Mouse (Mus musculus) midbrain, embryonic 15.5 days (tissue): Measurements from ENCODE around the gene Osgin1. TPM values are rescaled to one million over a fixed set of nuclear protein-coding genes. Genes with fewer than 3 reads are reported as not detected.

ENCODE experiments used
- ATAC-seq: fragments of 200-750 bp; cut with Nextera tagmentation; replicated peaks from 2 replicates; pipeline ENCODE4 v1.8.0; 2017; ENCODE audit warnings: moderate TSS enrichment
- H3K27ac ChIP-seq: fragments of 300-500 bp; sonication (generic); 2 replicates; pipeline ENCODE4 v1.5.1; 2015; ENCODE audit warnings: mild to moderate bottlenecking, inconsistent platforms
- H3K27me3 ChIP-seq: fragments of 300-500 bp; sonication (generic); replicated peaks from 2 replicates; pipeline ENCODE4 v1.6.1; 2015; ENCODE audit warnings: inconsistent platforms
- H3K36me3 ChIP-seq: fragments of 300-500 bp; sonication (generic); replicated peaks from 2 replicates; pipeline ENCODE4 v1.6.1; 2015; ENCODE audit warnings: inconsistent platforms
- H3K4me1 ChIP-seq: fragments of 300-500 bp; sonication (generic); 2 replicates; pipeline ENCODE4 v1.6.1; 2015; ENCODE audit warnings: inconsistent platforms
- H3K4me2 ChIP-seq: fragments of 300-500 bp; sonication (generic); 2 replicates; pipeline ENCODE4 v1.6.1; 2015; ENCODE audit warnings: inconsistent platforms, mild to moderate bottlenecking, moderate library complexity
- H3K4me3 ChIP-seq: fragments of 300-500 bp; sonication (generic); 2 replicates; pipeline ENCODE4 v1.5.1; 2015; ENCODE audit warnings: mild to moderate bottlenecking, inconsistent platforms
- H3K9ac ChIP-seq: fragments of 300-500 bp; sonication (generic); 2 replicates; pipeline ENCODE4 v1.6.1; 2015; ENCODE audit warnings: mild to moderate bottlenecking, inconsistent platforms
- H3K9me3 ChIP-seq: fragments of 300-500 bp; sonication (generic); 2 replicates; pipeline ENCODE4 v1.6.1; 2016; ENCODE audit warnings: inconsistent platforms
- WGBS: fragments of 180-500 bp; shearing (Covaris S2); methylation state at CpG from one replicate; pipeline ENCODE4 v1.1.7; 2015; ENCODE audit warnings: mixed read lengths; 5-methylcytosine and 5-hydroxymethylcytosine counted together
- polyA plus RNA-seq: library from polyadenylated mRNA; unstranded; fragments of >200 nt; fragmentation: Nextera tagmentation; extraction: Ambion mirVana; gene quantifications from 2 replicates; pipeline ENCODE4 v1.2.1, GENCODE M21; 2015

The Osgin1 gene
- polyA plus RNA-seq, 1 experiment from 2014 or later, result 0.34 TPM

- no peak overlapping the region for H3K9ac ChIP-seq
- H3K4me1 ChIP-seq, result no peaks in the 10 kb centered on the region; the same call in 1 of the 2 replicates
- no peak for ATAC-seq
- no peak overlapping the region for H3K27ac ChIP-seq
- H3K27me3 ChIP-seq, result no peaks in the 10 kb centered on the region
- WGBS, result 74% methylated on average over 11 of the region's 11 CpGs
- no peaks in the 10 kb centered on the region for H3K36me3 ChIP-seq
- no peaks in the 10 kb centered on the region for H3K9me3 ChIP-seq
- no peak overlapping the region for H3K4me2 ChIP-seq
- H3K4me3 ChIP-seq, result no peak overlapping the region
These were observed 3.6 kb downstream of the Osgin1 start for GRCm38 (mm10) chr8:119437506-119437905.

- ATAC-seq, result no peak
These were observed 5.0 kb downstream of the Osgin1 start for GRCm38 (mm10) chr8:119438876-119439275.

GRCm38 (mm10) chr8:119439424-119439823, 5.5 kb downstream of the Osgin1 start:
- Histone ChIP-seq H3K27ac (no peak overlapping the region), H3K36me3 (no peaks in the 10 kb centered on the region), H3K4me2 (no peak overlapping the region), H3K4me3 (no peak overlapping the region), H3K9ac (no peak overlapping the region), H3K9me3 (no peaks in the 10 kb centered on the region), H3K27me3 (no peaks in the 10 kb centered on the region), H3K4me1 (no peaks in the 10 kb centered on the region; the same call in 1 of the 2 replicates)
- no peak for ATAC-seq
- WGBS, result 89% methylated on average over 2 of the region's 2 CpGs

More at GRCm38 (mm10) chr8:119438876-119439275, 5.0 kb downstream of the Osgin1 start:
- H3K9ac ChIP-seq, result no peak overlapping the region
- 81% methylated on average over 6 of the region's 6 CpGs for WGBS
- no peaks in the 10 kb centered on the region for H3K36me3 ChIP-seq
- no peak overlapping the region for H3K4me2 ChIP-seq
- no peaks in the 10 kb centered on the region; the same call in 1 of the 2 replicates for H3K4me1 ChIP-seq
- no peaks in the 10 kb centered on the region for H3K9me3 ChIP-seq
- H3K27me3 ChIP-seq, result no peaks in the 10 kb centered on the region
- no peak overlapping the region for H3K27ac ChIP-seq
- no peak overlapping the region for H3K4me3 ChIP-seq

- Histone ChIP-seq H3K4me3 (no peak overlapping the region), H3K9me3 (no peaks in the 10 kb centered on the region), H3K36me3 (no peaks in the 10 kb centered on the region), H3K27ac (no peak overlapping the region), H3K27me3 (no peaks in the 10 kb centered on the region), H3K9ac (no peak overlapping the region), H3K4me2 (no peak overlapping the region), H3K4me1 (no peaks in the 10 kb centered on the region; the same call in 1 of the 2 replicates)
- 53% methylated on average over 7 of the region's 7 CpGs for WGBS
- no peak for ATAC-seq
These were observed 5.9 kb downstream of the Osgin1 start for GRCm38 (mm10) chr8:119439893-119440249.

- H3K4me2 ChIP-seq, result no peak overlapping the region
- H3K27ac ChIP-seq, result no peak overlapping the region
- 14% methylated on average over 16 of the region's 16 CpGs for WGBS
- H3K27me3 ChIP-seq, result 0 out of 2 replicates have a peak, but pooled peaks cover under 1% of the 10 kb centered on the region
- H3K9ac ChIP-seq, result no peak overlapping the region
- no peak overlapping the region for H3K4me3 ChIP-seq
- no peaks in the 10 kb centered on the region for H3K9me3 ChIP-seq
- no peaks in the 10 kb centered on the region for H3K36me3 ChIP-seq
- no peaks in the 10 kb centered on the region; the same call in 1 of the 2 replicates for H3K4me1 ChIP-seq
- no peak for ATAC-seq
These were observed 6.5 kb downstream of the Osgin1 start for GRCm38 (mm10) chr8:119440250-119440951.

GRCm38 (mm10) chr8:119440952-119441270, 7.0 kb downstream of the Osgin1 start:
- 0 out of 2 replicates have a peak, but pooled peaks have one; percentile 11 for ATAC-seq
- no peak overlapping the region for H3K4me2 ChIP-seq

GRCm38 (mm10) chr8:119442013-119442412, 8.1 kb downstream of the Osgin1 start:
- H3K9ac ChIP-seq, result no peak overlapping the region
- ATAC-seq, result no peak
- no peaks in the 10 kb centered on the region for H3K36me3 ChIP-seq
- H3K4me2 ChIP-seq, result no peak overlapping the region
- peaks cover 4% of the 10 kb centered on the region for H3K4me1 ChIP-seq
- no peaks in the 10 kb centered on the region for H3K9me3 ChIP-seq
- H3K27ac ChIP-seq, result no peak overlapping the region
- H3K4me3 ChIP-seq, result no peak overlapping the region
- H3K27me3 ChIP-seq, result 0 out of 2 replicates have a peak, but pooled peaks cover 4% of the 10 kb centered on the region
- WGBS, result 72% methylated on average over 5 of the region's 5 CpGs

More at GRCm38 (mm10) chr8:119440952-119441270, 7.0 kb downstream of the Osgin1 start:
- Histone ChIP-seq H3K27ac (no peak overlapping the region), H3K9me3 (no peaks in the 10 kb centered on the region), H3K4me1 (no peaks in the 10 kb centered on the region; the same call in 1 of the 2 replicates), H3K36me3 (no peaks in the 10 kb centered on the region), H3K9ac (no peak overlapping the region), H3K4me3 (no peak overlapping the region), H3K27me3 (0 out of 2 replicates have a peak, but pooled peaks cover 4% of the 10 kb centered on the region)
- WGBS, result 52% methylated on average over 1 of the region's 1 CpGs

- H3K9ac ChIP-seq, result no peak overlapping the region
- 94% methylated on average over 8 of the region's 8 CpGs for WGBS
- no peak overlapping the region for H3K27ac ChIP-seq
- no peak overlapping the region for H3K4me3 ChIP-seq
- H3K4me1 ChIP-seq, result peaks cover 12% of the 10 kb centered on the region
- no peaks in the 10 kb centered on the region for H3K36me3 ChIP-seq
- ATAC-seq, result no peak
- no peaks in the 10 kb centered on the region for H3K9me3 ChIP-seq
- 0 out of 2 replicates have a peak, but pooled peaks cover 4% of the 10 kb centered on the region for H3K27me3 ChIP-seq
- H3K4me2 ChIP-seq, result no peak overlapping the region
These were observed 9.0 kb downstream of the Osgin1 start for GRCm38 (mm10) chr8:119442970-119443369.

GRCm38 (mm10) chr8:119446211-119446989, 12.5 kb downstream of the Osgin1 start, which contains the start of gene Necab2:
Gene Necab2 (plus strand): TSS chr8:119446719.
- peak within 1 kb of the TSS; percentile 66 for H3K4me3 ChIP-seq
- peak within 1 kb of the TSS; percentile 77 for H3K9ac ChIP-seq
- H3K27me3 ChIP-seq, result 0 out of 2 replicates have a peak, but pooled peaks cover 4% of the 10 kb centered on the region
- no peaks in the 10 kb centered on the region for H3K36me3 ChIP-seq
- peak within 1 kb of the TSS; percentile 72 for H3K4me2 ChIP-seq
- no peaks in the 10 kb centered on the region for H3K9me3 ChIP-seq
- 4% methylated on average over 32 of the region's 52 CpGs for WGBS
- peaks cover 14% of the 10 kb centered on the region for H3K4me1 ChIP-seq
- H3K27ac ChIP-seq, result no peak within 1 kb of the TSS
- ATAC-seq, result peak; percentile 61

- no peaks in the 10 kb centered on the region for H3K9me3 ChIP-seq
- no peak overlapping the region for H3K27ac ChIP-seq
- WGBS, result 1% methylated on average over 42 of the region's 80 CpGs
- H3K4me2 ChIP-seq, result peak overlapping the region; percentile 72
- peak; percentile 74 for ATAC-seq
- peak overlapping the region; percentile 66 for H3K4me3 ChIP-seq
- H3K4me1 ChIP-seq, result peaks cover 14% of the 10 kb centered on the region
- H3K36me3 ChIP-seq, result no peaks in the 10 kb centered on the region
- H3K27me3 ChIP-seq, result 0 out of 2 replicates have a peak, but pooled peaks cover 4% of the 10 kb centered on the region
- peak overlapping the region; percentile 77 for H3K9ac ChIP-seq
These were observed 13.3 kb downstream of the Osgin1 start for GRCm38 (mm10) chr8:119446990-119447780.

- Histone ChIP-seq H3K4me2 (peak overlapping the region; percentile 72), H3K4me1 (peaks cover 14% of the 10 kb centered on the region), H3K4me3 (peak overlapping the region; percentile 66), H3K9ac (peak overlapping the region; percentile 77), H3K36me3 (no peaks in the 10 kb centered on the region), H3K27me3 (0 out of 2 replicates have a peak, but pooled peaks cover 4% of the 10 kb centered on the region), H3K9me3 (no peaks in the 10 kb centered on the region), H3K27ac (no peak overlapping the region)
- 0 out of 2 replicates have a peak, but pooled peaks have one; percentile 12 for ATAC-seq
- WGBS, result 1% methylated on average over 17 of the region's 17 CpGs
These were observed 13.9 kb downstream of the Osgin1 start for GRCm38 (mm10) chr8:119447781-119448170.
